Mouse (Mus musculus) forebrain, postnatal 0 days (tissue): ENCODE data around the gene Tubgcp6. TPM values are rescaled to one million over a fixed set of nuclear protein-coding genes. Genes with fewer than 3 reads are reported as not detected.

Experiments used
- ATAC-seq: fragments of 200-750 bp; cut with Nextera tagmentation; 2 replicates; pipeline ENCODE4 v1.8.0; 2017; ENCODE audit warnings: mild to moderate bottlenecking, moderate library complexity
- DNase-seq: peaks from one replicate; pipeline ENCODE4 v3.0.0-alpha.2; 2015
- H3K27ac ChIP-seq: fragments of 300-500 bp; sonication (generic); 2 replicates; pipeline ENCODE4 v1.5.1; 2014; ENCODE audit warnings: low read depth, mild to moderate bottlenecking, antibody characterized with exemption, low read length, moderate library complexity, mixed read lengths
- H3K27me3 ChIP-seq: fragments of 300-500 bp; sonication (generic); 2 replicates; pipeline ENCODE4 v1.6.1; 2014; ENCODE audit warnings: mild to moderate bottlenecking, low read length, mixed read lengths; ENCODE audit not compliant: insufficient read depth
- H3K36me3 ChIP-seq: fragments of 300-500 bp; sonication (generic); 2 replicates; pipeline ENCODE4 v1.6.1; 2014; ENCODE audit warnings: mild to moderate bottlenecking, moderate library complexity; ENCODE audit not compliant: insufficient read depth
- H3K4me1 ChIP-seq: fragments of 300-500 bp; sonication (generic); 2 replicates; pipeline ENCODE4 v1.6.1; 2014; ENCODE audit warnings: antibody characterized with exemption; ENCODE audit not compliant: insufficient read depth
- H3K4me2 ChIP-seq: fragments of 300-500 bp; sonication (generic); 2 replicates; pipeline ENCODE4 v1.6.1; 2014; ENCODE audit warnings: low read depth, mild to moderate bottlenecking, moderate library complexity
- H3K4me3 ChIP-seq: fragments of 300-500 bp; sonication (generic); 2 replicates; pipeline ENCODE4 v1.5.1; 2014; ENCODE audit warnings: low read depth, low read length, mixed read lengths
- H3K9ac ChIP-seq: fragments of 300-500 bp; sonication (generic); 2 replicates; pipeline ENCODE4 v1.6.1; 2014; ENCODE audit warnings: mild to moderate bottlenecking
- H3K9me3 ChIP-seq: fragments of 300-500 bp; sonication (generic); 2 replicates; pipeline ENCODE4 v1.6.1; 2016; ENCODE audit warnings: low read length
- CTCF ChIP-seq: sonication (generic); IDR thresholded peaks from 2 replicates; pipeline ENCODE4 v1.5.1; 2016; ENCODE audit warnings: antibody characterized with exemption, control low read depth, low read depth
- WGBS: fragments of 180-500 bp; shearing (Covaris S2); extraction: QIAGEN DNeasy Blood & Tissue Kit; methylation state at CpG from one replicate; pipeline ENCODE4 v1.1.7; 2014; 5-methylcytosine and 5-hydroxymethylcytosine counted together
- polyA plus RNA-seq: library from polyadenylated mRNA; unstranded; fragments of >200 nt; fragmentation: Nextera tagmentation; extraction: Ambion mirVana; gene quantifications from 2 replicates; pipeline ENCODE4 v1.2.1, GENCODE M21; 2015
- total RNA-seq: library from RNA; depleted of rRNA; stranded (reverse); fragments of >200 nt; gene quantifications from 2 replicates; pipeline ENCODE4 v1.2.3, GENCODE M21; 2014

The Tubgcp6 gene
- total and polyA plus RNA-seq, 2 experiments from 2014 or later: 8.8 to 42.4 TPM

DNA sequence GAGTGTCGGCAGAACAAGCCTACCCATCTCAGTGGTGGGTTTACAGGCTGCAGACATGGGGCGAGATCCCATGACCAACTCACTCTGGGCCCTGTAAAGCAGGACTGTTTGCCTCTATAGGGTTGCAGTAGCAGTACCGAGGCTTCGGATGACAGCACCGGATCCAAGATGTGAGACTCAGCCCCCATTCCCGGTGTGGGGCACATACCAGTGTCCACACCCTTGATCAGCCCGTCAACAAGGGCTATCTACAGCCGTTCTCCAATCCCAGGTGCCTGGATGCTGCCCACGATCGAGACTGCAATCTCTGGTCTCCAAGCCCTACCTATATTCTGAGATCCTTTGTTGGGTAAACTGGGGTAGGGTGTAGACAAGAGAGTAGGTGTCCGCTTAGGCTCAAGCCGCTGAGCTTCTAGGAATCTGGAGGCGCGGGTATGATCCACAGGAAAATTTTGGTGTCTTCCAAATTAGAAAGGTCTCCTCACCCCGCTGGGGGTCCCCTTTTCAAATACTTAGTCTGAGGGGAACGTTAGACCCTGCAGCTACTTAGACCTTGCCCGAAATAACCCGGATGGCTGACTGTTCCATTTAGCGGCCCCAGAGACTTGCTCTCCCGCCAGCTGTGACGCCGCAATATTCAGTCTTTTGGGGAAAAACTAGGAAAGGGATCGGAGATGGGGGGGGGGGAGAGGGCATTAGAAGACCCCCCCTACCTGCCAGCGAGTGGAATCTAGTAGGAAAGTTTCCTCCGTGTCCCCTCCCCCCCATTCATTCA lies 25.8 kb upstream of the Tubgcp6 start:
- Histone ChIP-seq H3K36me3 (peaks cover 14% of the 10 kb centered on the region), H3K4me1 (peaks cover 15% of the 10 kb centered on the region; the same call in 1 of the 2 replicates), H3K27ac (peak overlapping the region; percentile 85), H3K9ac (peak overlapping the region; percentile 87), H3K4me3 (peak overlapping the region; percentile 76), H3K4me2 (peak overlapping the region; percentile 83), H3K27me3 (no peaks in the 10 kb centered on the region), H3K9me3 (no peaks in the 10 kb centered on the region)
- DNase-seq (peak; percentile 57), ATAC-seq (peak; percentile 29)
- 3% methylated on average over 25 of the region's 25 CpGs for WGBS
- no peak for TF ChIP-seq CTCF

DNA sequence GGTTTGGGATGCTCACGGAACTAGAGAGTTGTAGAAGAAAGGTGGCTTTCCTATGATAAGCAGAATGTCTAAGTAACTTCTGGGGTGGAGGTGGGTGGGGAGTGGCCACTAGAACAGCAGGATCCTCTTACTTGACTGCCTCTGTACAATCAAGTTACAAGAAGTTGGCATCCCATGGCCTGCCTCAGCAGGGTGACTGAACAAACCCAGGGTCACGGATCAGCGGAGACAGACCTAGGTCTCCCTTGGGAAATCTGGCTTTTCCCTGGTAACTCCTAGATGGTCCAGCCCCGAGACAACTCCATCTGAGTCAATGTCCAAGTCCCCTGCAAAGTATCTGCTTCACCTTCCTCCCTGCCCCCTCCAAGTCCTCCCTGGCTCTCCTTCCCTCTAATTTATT lies 25.0 kb upstream of the Tubgcp6 start:
- Histone ChIP-seq H3K4me2 (peak overlapping the region; percentile 83), H3K4me3 (peak overlapping the region; percentile 76), H3K36me3 (peaks cover 14% of the 10 kb centered on the region), H3K4me1 (peaks cover 15% of the 10 kb centered on the region; the same call in 1 of the 2 replicates), H3K27ac (no peak overlapping the region), H3K27me3 (no peaks in the 10 kb centered on the region), H3K9ac (0 out of 2 replicates have a peak overlapping the region, but pooled peaks have one; percentile 87), H3K9me3 (no peaks in the 10 kb centered on the region)
- DNase-seq: no peak
- 53% methylated on average over 4 of the region's 4 CpGs for WGBS
- TF ChIP-seq CTCF: no peak
- ATAC-seq: no peak

DNA sequence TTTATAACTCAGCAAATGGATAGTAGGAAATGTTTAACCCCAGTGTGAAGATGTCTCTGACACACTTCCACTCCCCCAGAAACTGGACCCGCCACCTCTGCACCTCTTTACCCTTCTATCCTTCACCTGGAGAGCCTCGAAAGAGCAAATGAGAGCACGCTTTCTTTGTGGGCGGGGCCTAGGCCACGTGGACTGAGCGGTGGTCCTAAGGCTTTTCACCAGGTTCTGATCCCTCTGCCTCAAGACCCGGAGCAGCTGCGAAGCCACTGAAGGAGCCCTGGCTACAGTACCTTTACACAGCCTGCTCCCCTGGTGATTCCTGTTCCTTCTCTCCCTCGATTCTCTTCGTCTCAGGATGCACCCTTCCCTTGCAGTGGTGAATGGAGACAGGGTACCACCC lies 24.5 kb upstream of the Tubgcp6 start:
- WGBS: 18% methylated on average over 10 of the region's 10 CpGs
- DNase-seq: no peak
- TF ChIP-seq CTCF: no peak
- Histone ChIP-seq H3K4me3 (peak overlapping the region; percentile 76), H3K4me2 (peak overlapping the region; percentile 83), H3K27ac (no peak overlapping the region), H3K36me3 (peaks cover 14% of the 10 kb centered on the region), H3K27me3 (no peaks in the 10 kb centered on the region), H3K9me3 (no peaks in the 10 kb centered on the region), H3K9ac (peak overlapping the region; percentile 55; the same call in 1 of the 2 replicates), H3K4me1 (peaks cover 15% of the 10 kb centered on the region; the same call in 1 of the 2 replicates)
- ATAC-seq: no peak

DNA sequence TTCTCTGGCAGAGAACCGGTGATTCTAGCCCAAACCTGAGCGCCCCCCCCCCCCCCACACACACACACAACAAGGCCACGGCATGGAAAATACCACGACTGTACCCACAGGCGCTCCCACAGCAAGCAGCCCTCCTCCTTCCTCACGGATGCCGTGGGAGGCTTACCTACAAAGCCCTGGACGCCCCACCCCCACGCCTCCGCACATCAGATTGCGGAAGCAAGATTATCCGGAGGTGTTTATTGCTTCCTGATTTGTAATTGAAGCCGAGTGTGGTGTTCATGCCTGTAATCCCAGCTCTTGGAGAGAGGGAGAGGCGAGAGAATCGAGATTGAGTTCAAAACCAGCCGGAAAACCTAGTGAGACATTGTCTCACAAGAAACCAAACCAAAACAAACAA lies 24.1 kb upstream of the Tubgcp6 start:
- Histone ChIP-seq H3K4me2 (peak overlapping the region; percentile 83), H3K27ac (peak overlapping the region; percentile 59), H3K36me3 (peaks cover 14% of the 10 kb centered on the region), H3K4me3 (peak overlapping the region; percentile 76), H3K9me3 (no peaks in the 10 kb centered on the region), H3K9ac (peak overlapping the region; percentile 55), H3K27me3 (no peaks in the 10 kb centered on the region), H3K4me1 (peaks cover 15% of the 10 kb centered on the region; the same call in 1 of the 2 replicates)
- 8% methylated on average over 16 of the region's 16 CpGs for WGBS
- peak; percentile 14; the same call in 1 of the 2 replicates for ATAC-seq
- TF ChIP-seq CTCF: no peak
- DNase-seq: peak; percentile 49

DNA sequence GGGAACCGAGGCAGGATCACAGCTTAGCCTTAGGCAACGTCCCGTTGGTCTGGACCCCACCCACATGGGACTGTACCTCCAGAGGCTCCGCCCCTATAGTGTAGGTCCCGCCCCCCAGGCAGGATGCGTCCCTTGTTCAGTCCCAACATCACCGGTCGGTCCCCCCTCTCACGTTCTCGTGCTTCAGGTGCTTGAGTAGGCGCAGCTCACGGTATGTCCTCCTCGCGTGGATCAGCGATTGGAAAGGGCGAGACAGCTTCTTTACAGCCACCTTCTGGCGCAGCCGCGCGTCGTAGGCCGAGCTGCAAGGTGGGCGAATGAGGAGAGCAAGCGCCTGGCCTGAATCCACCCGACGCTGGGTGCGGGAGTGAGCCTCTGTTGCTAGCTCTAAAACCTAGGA lies 23.6 kb upstream of the Tubgcp6 start:
- TF ChIP-seq CTCF: 0 out of 2 replicates have a peak, but pooled peaks have one; percentile 24
- 4% methylated on average over 26 of the region's 27 CpGs for WGBS
- H3K27me3 ChIP-seq: no peaks in the 10 kb centered on the region
- peak overlapping the region; percentile 83 for H3K4me2 ChIP-seq
- H3K9me3 ChIP-seq: no peaks in the 10 kb centered on the region
- H3K4me1 ChIP-seq: peaks cover 15% of the 10 kb centered on the region; the same call in 1 of the 2 replicates
- ATAC-seq (peak; percentile 34; the same call in 1 of the 2 replicates), DNase-seq (peak; percentile 72)
- peak overlapping the region; percentile 59 for H3K27ac ChIP-seq
- peak overlapping the region; percentile 76 for H3K4me3 ChIP-seq
- peak overlapping the region; percentile 55 for H3K9ac ChIP-seq
- peaks cover 14% of the 10 kb centered on the region for H3K36me3 ChIP-seq

DNA sequence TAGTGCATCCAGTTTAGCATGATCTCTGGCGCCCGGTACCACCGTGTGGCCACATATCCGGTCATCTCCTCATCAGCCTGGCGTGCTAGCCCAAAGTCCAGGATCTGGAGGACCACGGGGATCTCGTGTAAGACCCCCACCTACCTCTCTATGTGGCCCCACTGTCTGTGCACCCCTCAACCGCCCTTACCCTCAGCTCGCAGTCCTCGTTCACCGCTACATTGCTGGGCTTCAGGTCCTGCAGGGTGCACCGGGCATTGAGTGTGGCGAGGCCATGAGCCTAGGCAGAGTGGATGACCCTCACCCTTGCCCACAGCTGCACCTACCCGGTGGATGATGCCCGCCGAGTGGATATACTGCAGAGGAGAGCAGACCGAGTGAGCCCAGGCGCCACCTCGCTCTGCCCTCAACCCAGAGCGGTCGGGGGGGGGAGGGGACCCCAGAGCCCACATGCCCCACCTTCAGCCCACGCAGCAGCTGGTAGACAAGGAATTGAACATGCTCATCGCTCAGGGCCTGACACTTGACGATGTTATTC lies 23.0 kb upstream of the Tubgcp6 start:
- ATAC-seq (no peak), DNase-seq (no peak)
- Histone ChIP-seq H3K4me3 (peak overlapping the region; percentile 76; the same call in 1 of the 2 replicates), H3K27ac (no peak overlapping the region), H3K9ac (peak overlapping the region; percentile 55), H3K9me3 (no peaks in the 10 kb centered on the region), H3K36me3 (peaks cover 14% of the 10 kb centered on the region), H3K4me2 (peak overlapping the region; percentile 83), H3K27me3 (no peaks in the 10 kb centered on the region; the same call in 1 of the 2 replicates), H3K4me1 (peaks cover 15% of the 10 kb centered on the region; the same call in 1 of the 2 replicates)
- WGBS: 84% methylated on average over 24 of the region's 24 CpGs
- no peak for TF ChIP-seq CTCF

DNA sequence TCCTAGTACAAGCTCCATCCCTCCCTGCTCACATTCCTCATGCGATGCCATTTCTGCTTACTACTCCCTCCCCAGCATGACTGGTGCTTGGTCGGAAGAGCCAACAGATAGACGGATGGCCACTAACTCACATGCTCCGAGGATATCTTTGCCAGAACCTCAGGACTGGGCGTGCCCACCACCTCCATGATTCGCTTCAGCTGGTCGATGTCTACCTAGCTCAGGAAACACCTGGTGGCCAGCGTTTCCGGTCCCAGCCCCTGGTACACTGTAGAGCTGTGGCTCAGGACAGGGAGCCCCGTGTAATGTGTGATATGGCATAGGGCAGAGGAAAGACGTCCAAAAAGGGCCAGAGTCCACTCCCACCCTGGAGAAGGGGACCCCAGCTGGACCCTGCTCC lies 22.1 kb upstream of the Tubgcp6 start:
- H3K9ac ChIP-seq: no peak overlapping the region
- WGBS: 91% methylated on average over 11 of the region's 11 CpGs
- DNase-seq (no peak), ATAC-seq (no peak)
- TF ChIP-seq CTCF: no peak
- H3K9me3 ChIP-seq: no peaks in the 10 kb centered on the region
- no peaks in the 10 kb centered on the region; the same call in 1 of the 2 replicates for H3K27me3 ChIP-seq
- H3K4me1 ChIP-seq: peaks cover 17% of the 10 kb centered on the region; the same call in 1 of the 2 replicates
- H3K36me3 ChIP-seq: peaks cover 14% of the 10 kb centered on the region
- H3K27ac ChIP-seq: no peak overlapping the region
- no peak overlapping the region for H3K4me2 ChIP-seq
- H3K4me3 ChIP-seq: no peak overlapping the region
